Mouse (Mus musculus): ENCODE data around the gene Atp6v1fnb. TPM values are rescaled to one million over a fixed set of nuclear protein-coding genes. Genes with fewer than 3 reads are reported as not detected.
A peak's percentile ranks its signal among the peaks of the same experiment; 100 is the strongest.

Atp6v1fnb gene
- polyA plus RNA-seq, 1 experiment from 2014 or later = not detected

- 93% methylated on average over 6 of the region's 6 CpGs for WGBS
- no peak overlapping the region for H3K27ac ChIP-seq (ENCODE audit: low read length)
- no peaks in the 10 kb centered on the region for H3K9me3 ChIP-seq (ENCODE audit: control insufficient read depth, low read length)
- H3K4me2 ChIP-seq (ENCODE audit: low read depth, low read length) = no peak overlapping the region
- H3K36me3 ChIP-seq (ENCODE audit: control insufficient read depth, insufficient read depth, low read length) = peaks cover 9% of the 10 kb centered on the region; the same call in 1 of the 2 replicates
- ATAC-seq = no peak
- H3K4me1 ChIP-seq (ENCODE audit: control insufficient read depth, insufficient read depth, low read length) = no peaks in the 10 kb centered on the region
- H3K27me3 ChIP-seq (replicated peaks; ENCODE audit: control insufficient read depth, insufficient read depth, low read length) = no peaks in the 10 kb centered on the region; the same call in 1 of the 2 replicates
- H3K4me3 ChIP-seq (ENCODE audit: low read length) = no peak overlapping the region
- no peak overlapping the region for H3K9ac ChIP-seq (ENCODE audit: low read depth, low read length)
Measured at GRCm38 (mm10) chr6:29450667-29451066, 20.6 kb upstream of the Atp6v1fnb start.

DNA sequence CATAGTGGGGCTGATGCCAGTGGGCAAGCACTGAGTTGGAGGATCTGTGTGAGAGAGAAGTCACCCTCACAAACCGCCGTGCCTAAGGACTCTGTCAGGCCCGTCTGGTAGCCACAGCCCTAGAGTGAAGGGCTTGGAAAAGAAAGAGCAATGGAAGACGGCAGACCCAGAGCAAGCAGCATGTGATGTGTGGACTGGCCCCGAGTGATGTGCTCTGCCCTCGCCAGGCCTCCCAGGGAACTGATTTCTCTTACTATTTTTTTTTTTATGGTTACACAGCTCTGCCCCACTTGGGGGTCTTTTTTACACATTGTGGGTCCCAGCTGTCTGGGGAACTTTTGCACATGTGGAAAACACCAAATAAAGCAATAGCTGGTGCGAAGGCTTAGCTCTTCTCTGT lies 9.7 kb upstream of the Atp6v1fnb start:
- WGBS = 57% methylated on average over 7 of the region's 7 CpGs
- no peaks in the 10 kb centered on the region for H3K9me3 ChIP-seq (ENCODE audit: control insufficient read depth, low read length)
- no peaks in the 10 kb centered on the region for H3K27me3 ChIP-seq (replicated peaks; ENCODE audit: control insufficient read depth, insufficient read depth, low read length)
- no peak overlapping the region for H3K4me3 ChIP-seq (ENCODE audit: low read length)
- no peak overlapping the region for H3K27ac ChIP-seq (ENCODE audit: low read length)
- H3K4me1 ChIP-seq (ENCODE audit: control insufficient read depth, insufficient read depth, low read length) = no peaks in the 10 kb centered on the region
- no peak overlapping the region for H3K9ac ChIP-seq (ENCODE audit: low read depth, low read length)
- ATAC-seq = no peak
- no peak overlapping the region for H3K4me2 ChIP-seq (ENCODE audit: low read depth, low read length)
- no peaks in the 10 kb centered on the region for H3K36me3 ChIP-seq (ENCODE audit: control insufficient read depth, insufficient read depth, low read length)

GRCm38 (mm10) chr6:29463388-29463787 lies 7.8 kb upstream of the Atp6v1fnb start:
- Histone ChIP-seq H3K4me3 (ENCODE audit: low read length) (no peak overlapping the region), H3K4me1 (ENCODE audit: control insufficient read depth, insufficient read depth, low read length) (peaks cover 1% of the 10 kb centered on the region; the same call in 1 of the 2 replicates), H3K27ac (ENCODE audit: low read length) (no peak overlapping the region), H3K9ac (ENCODE audit: low read depth, low read length) (no peak overlapping the region), H3K9me3 (ENCODE audit: control insufficient read depth, low read length) (no peaks in the 10 kb centered on the region), H3K27me3 (replicated peaks; ENCODE audit: control insufficient read depth, insufficient read depth, low read length) (no peaks in the 10 kb centered on the region), H3K36me3 (ENCODE audit: control insufficient read depth, insufficient read depth, low read length) (no peaks in the 10 kb centered on the region), H3K4me2 (ENCODE audit: low read depth, low read length) (no peak overlapping the region)
- WGBS = 77% methylated on average over 3 of the region's 3 CpGs
- ATAC-seq = no peak

GRCm38 (mm10) chr6:29467583-29468354 lies 3.5 kb upstream of the Atp6v1fnb start, which contains the start of gene Atp6v1f:
Gene Atp6v1f (plus strand): TSS chr6:29467718.
- WGBS = under 1% methylated on average over 39 of the region's 39 CpGs
- Histone ChIP-seq H3K27ac (ENCODE audit: low read length) (peak within 1 kb of the TSS; percentile 79), H3K36me3 (ENCODE audit: control insufficient read depth, insufficient read depth, low read length) (peaks cover 11% of the 10 kb centered on the region), H3K4me2 (ENCODE audit: low read depth, low read length) (peak within 1 kb of the TSS; percentile 67), H3K4me1 (ENCODE audit: control insufficient read depth, insufficient read depth, low read length) (peaks cover 7% of the 10 kb centered on the region; the same call in 1 of the 2 replicates), H3K9me3 (ENCODE audit: control insufficient read depth, low read length) (no peaks in the 10 kb centered on the region), H3K4me3 (ENCODE audit: low read length) (peak within 1 kb of the TSS; percentile 75), H3K27me3 (replicated peaks; ENCODE audit: control insufficient read depth, insufficient read depth, low read length) (no peaks in the 10 kb centered on the region), H3K9ac (ENCODE audit: low read depth, low read length) (peak within 1 kb of the TSS; percentile 82)
- peak; percentile 94 for ATAC-seq

DNA sequence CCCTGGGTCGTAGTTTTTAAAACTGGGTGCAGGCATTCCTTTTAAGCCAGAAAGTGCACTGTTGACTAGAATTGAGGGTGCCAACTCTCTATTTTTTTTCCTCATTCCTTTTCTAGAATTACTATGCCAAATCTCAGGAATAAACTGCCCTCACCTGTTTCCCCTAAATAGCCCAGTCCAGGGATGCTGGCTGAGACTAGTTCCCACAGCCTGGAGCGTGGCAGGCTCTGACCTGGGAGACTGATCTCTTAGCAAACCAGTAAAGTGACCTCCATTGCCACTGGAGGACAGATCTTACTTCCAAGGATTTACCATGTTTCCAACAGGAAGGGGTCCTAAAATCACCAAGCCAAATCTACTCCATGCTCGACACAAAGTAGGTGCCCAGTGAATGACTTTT lies 2.4 kb upstream of the Atp6v1fnb start:
- Histone ChIP-seq H3K27me3 (replicated peaks; ENCODE audit: control insufficient read depth, insufficient read depth, low read length) (no peaks in the 10 kb centered on the region), H3K36me3 (ENCODE audit: control insufficient read depth, insufficient read depth, low read length) (peaks cover 13% of the 10 kb centered on the region), H3K9ac (ENCODE audit: low read depth, low read length) (peak overlapping the region; percentile 82), H3K9me3 (ENCODE audit: control insufficient read depth, low read length) (no peaks in the 10 kb centered on the region), H3K4me3 (ENCODE audit: low read length) (peak overlapping the region; percentile 75), H3K4me1 (ENCODE audit: control insufficient read depth, insufficient read depth, low read length) (peaks cover 7% of the 10 kb centered on the region; the same call in 1 of the 2 replicates), H3K27ac (ENCODE audit: low read length) (no peak overlapping the region), H3K4me2 (ENCODE audit: low read depth, low read length) (peak overlapping the region; percentile 67)
- WGBS = 78% methylated on average over 3 of the region's 3 CpGs
- ATAC-seq = no peak

DNA sequence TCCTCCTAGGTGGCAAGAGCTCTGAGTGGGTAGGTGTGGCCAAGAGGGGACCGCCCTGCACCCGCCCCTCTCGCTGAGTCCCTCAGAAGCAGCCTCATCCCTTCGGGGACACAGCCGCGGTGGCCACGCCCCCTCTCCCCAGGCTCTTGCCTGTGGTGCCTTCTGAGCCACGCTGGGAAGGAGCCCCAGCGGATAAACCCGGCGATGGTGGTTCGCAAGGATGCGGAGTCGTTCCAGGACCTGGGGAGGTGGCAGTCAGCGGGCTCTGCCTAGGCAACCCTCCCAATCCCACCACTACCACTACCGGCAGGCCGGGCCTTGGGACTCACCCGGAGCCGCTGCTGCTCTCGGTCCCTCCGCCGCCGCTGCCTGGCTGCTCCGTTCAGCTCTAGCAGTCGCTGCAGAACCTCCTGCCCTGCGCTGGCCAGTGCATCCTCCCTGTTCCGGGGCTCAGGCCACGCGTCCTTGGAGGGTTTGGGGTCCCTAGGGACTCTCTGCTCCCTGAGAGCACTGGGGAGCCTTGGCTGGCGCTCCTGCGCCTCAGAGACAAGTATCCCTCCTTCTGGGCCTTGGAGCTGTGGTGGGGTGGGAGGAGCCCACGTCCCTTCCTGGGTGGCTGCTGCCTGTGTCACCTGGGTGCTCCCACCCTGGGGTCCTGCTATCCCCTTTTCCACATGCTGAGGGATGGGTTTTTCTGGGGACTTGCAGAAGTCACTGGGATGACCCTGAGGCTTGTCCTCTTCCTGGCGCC lies 2.9 kb downstream of the Atp6v1fnb start:
- Histone ChIP-seq H3K36me3 (ENCODE audit: control insufficient read depth, insufficient read depth, low read length) (peaks cover 13% of the 10 kb centered on the region), H3K9me3 (ENCODE audit: control insufficient read depth, low read length) (no peaks in the 10 kb centered on the region), H3K9ac (ENCODE audit: low read depth, low read length) (peak overlapping the region; percentile 65), H3K27ac (ENCODE audit: low read length) (no peak overlapping the region), H3K4me2 (ENCODE audit: low read depth, low read length) (peak overlapping the region; percentile 89), H3K4me3 (ENCODE audit: low read length) (peak overlapping the region; percentile 58), H3K27me3 (replicated peaks; ENCODE audit: control insufficient read depth, insufficient read depth, low read length) (no peaks in the 10 kb centered on the region), H3K4me1 (ENCODE audit: control insufficient read depth, insufficient read depth, low read length) (peaks cover 4% of the 10 kb centered on the region; the same call in 1 of the 2 replicates)
- 6% methylated on average over 33 of the region's 33 CpGs for WGBS
- peak; percentile 97 for ATAC-seq

DNA sequence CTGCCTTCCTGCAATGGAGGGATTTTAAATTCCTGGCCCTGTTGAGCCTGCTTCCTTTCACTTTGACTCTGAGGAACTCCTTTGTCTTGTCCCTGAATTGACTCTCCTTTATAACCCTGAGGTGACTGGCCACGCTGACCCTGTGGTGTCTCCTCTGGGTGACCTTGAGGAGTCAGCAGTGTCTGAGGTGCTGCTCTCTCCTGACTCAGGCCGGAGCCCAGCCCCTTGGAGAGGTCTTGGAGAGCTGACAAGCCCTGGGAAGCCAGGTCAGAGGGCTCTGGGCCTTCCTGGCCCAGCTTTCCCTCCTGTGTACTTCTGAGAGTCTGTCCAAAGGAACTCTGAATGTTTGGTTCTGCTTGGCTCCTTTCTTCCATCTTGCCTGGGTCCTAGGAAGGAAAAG lies 3.5 kb downstream of the Atp6v1fnb start:
- Histone ChIP-seq H3K4me1 (ENCODE audit: control insufficient read depth, insufficient read depth, low read length) (peaks cover 4% of the 10 kb centered on the region; the same call in 1 of the 2 replicates), H3K9ac (ENCODE audit: low read depth, low read length) (no peak overlapping the region), H3K4me3 (ENCODE audit: low read length) (no peak overlapping the region), H3K9me3 (ENCODE audit: control insufficient read depth, low read length) (no peaks in the 10 kb centered on the region), H3K36me3 (ENCODE audit: control insufficient read depth, insufficient read depth, low read length) (peaks cover 13% of the 10 kb centered on the region), H3K4me2 (ENCODE audit: low read depth, low read length) (no peak overlapping the region), H3K27ac (ENCODE audit: low read length) (no peak overlapping the region), H3K27me3 (replicated peaks; ENCODE audit: control insufficient read depth, insufficient read depth, low read length) (no peaks in the 10 kb centered on the region)
- 52% methylated on average over 2 of the region's 2 CpGs for WGBS
- ATAC-seq = no peak

DNA sequence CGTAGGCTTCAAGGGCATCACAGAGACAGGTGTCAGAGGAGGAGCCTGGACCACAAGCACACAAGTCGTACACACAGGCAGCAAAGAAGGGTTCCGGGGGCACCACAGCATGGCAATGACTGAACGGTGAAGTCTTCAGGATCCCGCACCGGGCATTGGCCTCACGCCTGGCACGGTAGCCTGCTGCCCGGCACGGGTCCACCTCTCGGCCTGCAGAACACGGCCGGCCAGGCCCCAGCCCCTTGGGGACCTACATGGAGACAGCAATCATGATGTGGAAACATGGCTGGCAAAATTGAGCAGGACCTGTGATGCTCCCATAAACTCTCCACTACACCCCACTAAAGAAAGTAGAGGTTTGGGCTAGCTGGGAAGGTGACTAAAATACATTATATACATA lies 11.5 kb downstream of the Atp6v1fnb start:
- 0 out of 2 replicates have a peak, but pooled peaks cover 7% of the 10 kb centered on the region for H3K4me1 ChIP-seq (ENCODE audit: control insufficient read depth, insufficient read depth, low read length)
- 89% methylated on average over 13 of the region's 13 CpGs for WGBS
- ATAC-seq = no peak

More for the DNA sequence above, 11.5 kb downstream of the Atp6v1fnb start:
- Histone ChIP-seq H3K27ac (ENCODE audit: low read length) (no peak overlapping the region), H3K4me3 (ENCODE audit: low read length) (no peak overlapping the region), H3K9ac (ENCODE audit: low read depth, low read length) (no peak overlapping the region), H3K4me2 (ENCODE audit: low read depth, low read length) (no peak overlapping the region), H3K36me3 (ENCODE audit: control insufficient read depth, insufficient read depth, low read length) (no peaks in the 10 kb centered on the region), H3K27me3 (replicated peaks; ENCODE audit: control insufficient read depth, insufficient read depth, low read length) (no peaks in the 10 kb centered on the region), H3K9me3 (ENCODE audit: control insufficient read depth, low read length) (no peaks in the 10 kb centered on the region)
